Mouse (Mus musculus) c-Kit-positive CD71-positive TER-119-positive erythroid progenitor cells, embryonic 14.5 days (primary cell): Measurements from ENCODE around the gene Ttc33.
"Not testable (repeated sequence)": the region's sequence is repeated elsewhere in the genome, so short reads cannot be mapped to it uniquely, and the experiment has no call there.

Source experiments
- DNase-seq: peaks from one replicate; pipeline ENCODE4 v3.0.0-alpha.2; 2013; ENCODE audit warnings: low spot score

Gene Ttc33

GRCm38 (mm10) chr15:5184668-5185330 is 526 bp upstream of the Ttc33 start:
- no peak for DNase-seq

- no peak for DNase-seq
These were observed 959 bp downstream of the Ttc33 start for GRCm38 (mm10) chr15:5186293-5186675.

GRCm38 (mm10) chr15:5187116-5187515 is 1.8 kb downstream of the Ttc33 start:
- no peak for DNase-seq

- no peak for DNase-seq
These were observed 2.7 kb downstream of the Ttc33 start for GRCm38 (mm10) chr15:5188029-5188428.

GRCm38 (mm10) chr15:5189504-5190093 is 4.3 kb downstream of the Ttc33 start:
- no peak for DNase-seq

- no peak for DNase-seq
These were observed 8.5 kb downstream of the Ttc33 start for GRCm38 (mm10) chr15:5193833-5194232.

- no peak for DNase-seq
These were observed 9.1 kb downstream of the Ttc33 start for GRCm38 (mm10) chr15:5194446-5194845.

GRCm38 (mm10) chr15:5194931-5195330 is 9.6 kb downstream of the Ttc33 start:
- DNase-seq: no peak

- DNase-seq: no peak
These were observed 10.7 kb downstream of the Ttc33 start for GRCm38 (mm10) chr15:5195987-5196514.

- no peak for DNase-seq
These were observed 11.4 kb downstream of the Ttc33 start for GRCm38 (mm10) chr15:5196691-5197090.

GRCm38 (mm10) chr15:5205222-5205621 is 19.9 kb downstream of the Ttc33 start:
- no peak for DNase-seq

- no peak for DNase-seq
These were observed 23.8 kb downstream of the Ttc33 start for GRCm38 (mm10) chr15:5209116-5209515.

GRCm38 (mm10) chr15:5220491-5220890 is 35.2 kb downstream of the Ttc33 start:
- DNase-seq: no peak

- not testable (repeated sequence) for DNase-seq
These were observed 45.4 kb downstream of the Ttc33 start for GRCm38 (mm10) chr15:5230746-5231145.

- no peak for DNase-seq
These were observed 49.3 kb downstream of the Ttc33 start for GRCm38 (mm10) chr15:5234659-5235058.

- peak; percentile 34 for DNase-seq
These were observed 50.2 kb downstream of the Ttc33 start for GRCm38 (mm10) chr15:5235527-5235926.

- DNase-seq: peak; percentile 81
These were observed 51.2 kb downstream of the Ttc33 start for GRCm38 (mm10) chr15:5236538-5236937.

GRCm38 (mm10) chr15:5237012-5237660 is 51.8 kb downstream of the Ttc33 start:
- DNase-seq: no peak

GRCm38 (mm10) chr15:5238073-5238472 is 52.7 kb downstream of the Ttc33 start:
- DNase-seq: no peak

GRCm38 (mm10) chr15:5238553-5238952 is 53.2 kb downstream of the Ttc33 start:
- DNase-seq: no peak

- DNase-seq: no peak
These were observed 54.0 kb downstream of the Ttc33 start for GRCm38 (mm10) chr15:5239361-5239760.

GRCm38 (mm10) chr15:5239901-5240300 is 54.6 kb downstream of the Ttc33 start:
- peak; percentile 54 for DNase-seq

- no peak for DNase-seq
These were observed 55.0 kb downstream of the Ttc33 start for GRCm38 (mm10) chr15:5240360-5240759.
